Mouse (Mus musculus) c-Kit-positive CD71-negative TER-119-negative erythroid progenitor cells, embryonic 14.5 days (primary cell): ENCODE measurements around the gene Hira.
"Not testable (repeated sequence)": the region's sequence is repeated elsewhere in the genome, so short reads cannot be mapped to it uniquely, and the experiment has no call there.

Source experiments
- DNase-seq: peaks from one replicate; pipeline ENCODE4 v3.0.0-alpha.2; 2013; ENCODE audit warnings: low read depth

Gene Hira

GRCm38 (mm10) chr16:18921771-18922170, 44.9 kb downstream of the Hira start:
- DNase-seq, result no peak

GRCm38 (mm10) chr16:18927963-18928362, 51.1 kb downstream of the Hira start:
- no peak for DNase-seq

- DNase-seq, result no peak
Observed at GRCm38 (mm10) chr16:18938321-18939082, 61.7 kb downstream of the Hira start.

GRCm38 (mm10) chr16:18943906-18944305, 67.1 kb downstream of the Hira start:
- no peak for DNase-seq

GRCm38 (mm10) chr16:18948941-18949340, 72.1 kb downstream of the Hira start:
- DNase-seq, result no peak

- no peak for DNase-seq
Observed at GRCm38 (mm10) chr16:18950351-18950750, 73.5 kb downstream of the Hira start.

- no peak for DNase-seq
Observed at GRCm38 (mm10) chr16:18952813-18953212, 76.0 kb downstream of the Hira start.

- no peak for DNase-seq
Observed at GRCm38 (mm10) chr16:18955070-18955469, 78.2 kb downstream of the Hira start.

- DNase-seq, result no peak
Observed at GRCm38 (mm10) chr16:18963486-18963885, 86.6 kb downstream of the Hira start.

- DNase-seq, result no peak
Observed at GRCm38 (mm10) chr16:18969420-18970128, 92.7 kb downstream of the Hira start.

- DNase-seq, result no peak
Observed at GRCm38 (mm10) chr16:18970837-18971236, 94.0 kb downstream of the Hira start.

GRCm38 (mm10) chr16:18975665-18976064, 98.8 kb downstream of the Hira start:
- not testable (repeated sequence) for DNase-seq

GRCm38 (mm10) chr16:18976315-18976714, 99.5 kb downstream of the Hira start:
- no peak for DNase-seq

GRCm38 (mm10) chr16:18986381-18986780, 109.5 kb downstream of the Hira start:
- DNase-seq, result no peak

GRCm38 (mm10) chr16:18986860-18987259, 110.0 kb downstream of the Hira start:
- DNase-seq, result no peak

- DNase-seq, result peak; percentile 3
Observed at GRCm38 (mm10) chr16:19002610-19003389, 126.0 kb downstream of the Hira start.

- DNase-seq, result no peak
Observed at GRCm38 (mm10) chr16:19003757-19004156, 126.9 kb downstream of the Hira start.

- no peak for DNase-seq
Observed at GRCm38 (mm10) chr16:19005298-19005697, 128.5 kb downstream of the Hira start.

- DNase-seq, result no peak
Observed at GRCm38 (mm10) chr16:19006715-19007114, 129.9 kb downstream of the Hira start.

- DNase-seq, result not testable (repeated sequence)
Observed at GRCm38 (mm10) chr16:19007186-19007591, 130.4 kb downstream of the Hira start.

- DNase-seq, result no peak
Observed at GRCm38 (mm10) chr16:19010710-19011109, 133.9 kb downstream of the Hira start.

GRCm38 (mm10) chr16:19013550-19013949, 136.7 kb downstream of the Hira start:
- no peak for DNase-seq

- DNase-seq, result no peak
Observed at GRCm38 (mm10) chr16:19014650-19015049, 137.8 kb downstream of the Hira start.
